Mouse (Mus musculus) adrenal gland, adult 18-20 months (tissue): ENCODE measurements around the gene Tbx3. TPM values are rescaled to one million over a fixed set of nuclear protein-coding genes. Genes with fewer than 3 reads are reported as not detected.

Experiments used
- DNase-seq, 2 experiments: peaks; one replicate each; pipeline ENCODE4 v3.0.0; 2021 to 2022; ENCODE audit warnings: low spot score in 2 of 2
- total RNA-seq, 2 experiments: library from RNA; stranded (reverse); gene quantifications; 1 replicate in 1 of 2; 2 replicates in 1 of 2; pipeline ENCODE4 v1.2.3; 2021

Tbx3 gene
- total RNA-seq, 2 experiments from 2014 or later, result 298 to 307 TPM

GRCm38 (mm10) chr5:119694914-119695313, 24.4 kb downstream of the Tbx3 start:
- no peak for DNase-seq

- no peak for DNase-seq
Observed at GRCm38 (mm10) chr5:119703031-119703430, 32.6 kb downstream of the Tbx3 start.

- no peak for DNase-seq
Observed at GRCm38 (mm10) chr5:119704900-119705299, 34.4 kb downstream of the Tbx3 start.

- DNase-seq, result no peak
Observed at GRCm38 (mm10) chr5:119706467-119706866, 36.0 kb downstream of the Tbx3 start.

- DNase-seq, result no peak
Observed at GRCm38 (mm10) chr5:119708850-119709585, 38.5 kb downstream of the Tbx3 start.

GRCm38 (mm10) chr5:119709826-119710559, 39.5 kb downstream of the Tbx3 start:
- DNase-seq, result no peak

- no peak for DNase-seq
Observed at GRCm38 (mm10) chr5:119710756-119711155, 40.3 kb downstream of the Tbx3 start.

- no peak for DNase-seq
Observed at GRCm38 (mm10) chr5:119711626-119712025, 41.2 kb downstream of the Tbx3 start.

- peak; percentile 89 for DNase-seq
Observed at GRCm38 (mm10) chr5:119712679-119713246, 42.3 kb downstream of the Tbx3 start.

GRCm38 (mm10) chr5:119720471-119721265, 50.2 kb downstream of the Tbx3 start:
- no peak for DNase-seq

- peak in 1 of 2 experiments; percentile 25 for DNase-seq
Observed at GRCm38 (mm10) chr5:119732978-119733377, 62.5 kb downstream of the Tbx3 start.

Other genes starting within 250 kb of the Tbx3 start
- gene Tbx5, start 162.0 kb downstream of the Tbx3 start, total RNA-seq, result under 1 TPM; 0.07 to 0.80 TPM